In genomic region chr17:72012775-72013174, GRCm38 (mm10) we compare ENCODE assay signal across 17 mouse cellular contexts.
"Had no signal": no experiment of that assay in that cellular context is flagged by ENCODE, and none has a peak within 500 bp of the region (broad histone marks: within the 10 kb centered on the region; RNA-seq: fewer than 3 reads in every experiment).

No protein-coding gene starts in this region.

- H3K4me1 ChIP-seq: lung, embryonic 15.5 days; megakaryocyte, embryonic 14.5 days; midbrain, embryonic 13.5 days; midbrain, embryonic 15.5 days; neural tube, embryonic 12.5 days; stomach, embryonic 15.5 days had no signal

- H3K4me3 ChIP-seq: lung, embryonic 15.5 days; megakaryocyte, embryonic 14.5 days; midbrain, embryonic 13.5 days; midbrain, embryonic 15.5 days; neural tube, embryonic 12.5 days; stomach, embryonic 15.5 days had no signal

- H3K36me3 ChIP-seq: lung, embryonic 15.5 days; midbrain, embryonic 13.5 days; midbrain, embryonic 15.5 days; neural tube, embryonic 12.5 days; stomach, embryonic 15.5 days had no signal

- H3K27ac ChIP-seq: lung, embryonic 15.5 days; macrophage; midbrain, embryonic 13.5 days; midbrain, embryonic 15.5 days; neural tube, embryonic 12.5 days; stomach, embryonic 15.5 days; stomach, postnatal 0 days had no signal

- H3K9me3 ChIP-seq: lung, embryonic 15.5 days; midbrain, embryonic 13.5 days; midbrain, embryonic 15.5 days; neural tube, embryonic 12.5 days; stomach, embryonic 15.5 days had no signal

- H3K4me2 ChIP-seq: lung, embryonic 15.5 days; midbrain, embryonic 11.5 days; midbrain, embryonic 13.5 days; midbrain, embryonic 15.5 days; neural tube, embryonic 12.5 days; stomach, embryonic 15.5 days had no signal

- ATAC-seq: lung, postnatal 0 days; midbrain, embryonic 13.5 days; midbrain, embryonic 15.5 days had no signal

- H3K9ac ChIP-seq: lung, embryonic 15.5 days; midbrain, embryonic 13.5 days; midbrain, embryonic 15.5 days; neural tube, embryonic 12.5 days; stomach, embryonic 15.5 days had no signal

- DNase-seq: lung, adult 2 months; lung, postnatal 14 days; lung, postnatal 36 days; right cerebral cortex, postnatal 14 days; thymus, adult 2 months; thymus, postnatal 25 days; thymus, postnatal 4 days had no signal

- H3K27me3 ChIP-seq: lung, embryonic 15.5 days; megakaryocyte, embryonic 14.5 days; midbrain, embryonic 13.5 days; midbrain, embryonic 15.5 days; neural tube, embryonic 12.5 days; stomach, embryonic 15.5 days had no signal
